Mouse (Mus musculus) C2C12 (cell line): ENCODE data around the gene Mettl23. TPM values are rescaled to one million over a fixed set of nuclear protein-coding genes. Genes with fewer than 3 reads are reported as not detected.
A peak's percentile ranks its signal among the peaks of the same experiment; 100 is the strongest.
"Not testable (repeated sequence)": the region's sequence is repeated elsewhere in the genome, so short reads cannot be mapped to it uniquely, and the experiment has no call there.

ENCODE experiments used
- H3K27me3 ChIP-seq: one replicate; pipeline ENCODE4 v1.6.1; 2011; ENCODE audit not compliant: control insufficient read depth, insufficient read depth, insufficient read length
- H3K36me3 ChIP-seq: one replicate; pipeline ENCODE4 v1.6.1; 2011; ENCODE audit not compliant: control insufficient read depth, insufficient read depth
- H3K4me3 ChIP-seq: one replicate; pipeline ENCODE4 v1.5.1; 2011; ENCODE audit warnings: mild to moderate bottlenecking, control low read depth; ENCODE audit not compliant: poor library complexity, insufficient read depth, severe bottlenecking
- H3K79me2 ChIP-seq: one replicate; pipeline ENCODE4 v1.6.1; 2011; ENCODE audit not compliant: control insufficient read depth, insufficient read depth
- H3K79me3 ChIP-seq: one replicate; pipeline ENCODE4 v1.6.1; 2011; ENCODE audit warnings: low read depth, control low read depth
- H3ac ChIP-seq: one replicate; pipeline ENCODE3; 2011; ENCODE audit warnings: low read depth; ENCODE audit not compliant: control insufficient read depth, insufficient read length
- CEBPB ChIP-seq: IDR thresholded peaks from one replicate; pipeline ENCODE4 v1.6.1; 2011; ENCODE audit warnings: low read depth, mild to moderate bottlenecking, control low read depth, moderate library complexity
- CTCF ChIP-seq: IDR thresholded peaks from one replicate; pipeline ENCODE4 v1.5.1; 2011; ENCODE audit not compliant: control insufficient read depth, insufficient read depth, insufficient read length
- FOSL1 ChIP-seq: IDR thresholded peaks from one replicate; pipeline ENCODE4 v1.8.0; 2011; ENCODE audit warnings: mild to moderate bottlenecking, low read length; ENCODE audit not compliant: poor library complexity, insufficient read depth, severe bottlenecking
- MAX ChIP-seq: IDR thresholded peaks from one replicate; pipeline ENCODE4 v1.6.1; 2011; ENCODE audit warnings: mild to moderate bottlenecking, control low read depth
- MYOD1 ChIP-seq: IDR thresholded peaks from one replicate; pipeline ENCODE4 v1.6.1; 2011; ENCODE audit warnings: low read depth; ENCODE audit not compliant: control insufficient read depth, insufficient read length
- MYOG ChIP-seq: IDR thresholded peaks from one replicate; pipeline ENCODE4 v1.6.1; 2011; ENCODE audit not compliant: control insufficient read depth, insufficient read length; ENCODE audit errors: extremely low read depth
- USF1 ChIP-seq: IDR thresholded peaks from one replicate; pipeline ENCODE4 v1.6.1; 2011; ENCODE audit warnings: low read depth, mild to moderate bottlenecking, control low read depth, moderate library complexity
- polyA plus RNA-seq: library from polyadenylated mRNA; unstranded; fragments of >200 nt; fragmentation: generic; extraction: Trizol; gene quantifications from one replicate; pipeline ENCODE4 v1.2.1, GENCODE M21; 2012; ENCODE audit warnings: missing spikeins

Gene Mettl23
- polyA plus RNA-seq, 1 experiment = 15.1 TPM

GRCm38 (mm10) chr11:116885275-116886151 is 42.4 kb downstream of the Mettl23 start:
- Histone ChIP-seq H3ac (no peak overlapping the region), H3K36me3 (no peaks in the 10 kb centered on the region), H3K79me3 (no peaks in the 10 kb centered on the region), H3K27me3 (peaks cover 29% of the 10 kb centered on the region), H3K79me2 (no peaks in the 10 kb centered on the region), H3K4me3 (no peak overlapping the region)
- TF ChIP-seq MAX (no peak), USF1 (no peak), CEBPB (no peak), CTCF (peak; percentile 50), MYOD1 (no peak), FOSL1 (no peak), MYOG (no peak)

- no peaks in the 10 kb centered on the region for H3K36me3 ChIP-seq
- TF ChIP-seq MAX = no peak
- no peak for TF ChIP-seq CTCF
- TF ChIP-seq USF1 = no peak
- TF ChIP-seq MYOD1 = no peak
- no peak for TF ChIP-seq FOSL1
- no peak for TF ChIP-seq MYOG
- no peak for TF ChIP-seq CEBPB
- no peak overlapping the region for H3ac ChIP-seq
- no peak overlapping the region for H3K4me3 ChIP-seq
- H3K79me2 ChIP-seq = no peaks in the 10 kb centered on the region
- no peaks in the 10 kb centered on the region for H3K79me3 ChIP-seq
- peaks cover 31% of the 10 kb centered on the region for H3K27me3 ChIP-seq
Measured at GRCm38 (mm10) chr11:116887136-116887535, 44.1 kb downstream of the Mettl23 start.

GRCm38 (mm10) chr11:116893532-116894442 is 50.7 kb downstream of the Mettl23 start:
- Histone ChIP-seq H3K36me3 (no peaks in the 10 kb centered on the region), H3K79me3 (no peaks in the 10 kb centered on the region), H3ac (no peak overlapping the region), H3K79me2 (no peaks in the 10 kb centered on the region), H3K27me3 (peaks cover 29% of the 10 kb centered on the region), H3K4me3 (no peak overlapping the region)
- no peak for TF ChIP-seq MYOD1
- no peak for TF ChIP-seq CEBPB

- H3K79me2 ChIP-seq = no peaks in the 10 kb centered on the region
- no peaks in the 10 kb centered on the region for H3K36me3 ChIP-seq
- no peak overlapping the region for H3ac ChIP-seq
- H3K27me3 ChIP-seq = peaks cover 19% of the 10 kb centered on the region
- TF ChIP-seq CTCF (no peak), MYOD1 (no peak), USF1 (no peak), FOSL1 (no peak), MYOG (no peak), CEBPB (no peak), MAX (no peak)
- no peaks in the 10 kb centered on the region for H3K79me3 ChIP-seq
- H3K4me3 ChIP-seq = no peak overlapping the region
Measured at GRCm38 (mm10) chr11:116895402-116895801, 52.3 kb downstream of the Mettl23 start.

- no peak for TF ChIP-seq FOSL1
- TF ChIP-seq CTCF = no peak
- TF ChIP-seq MYOG = no peak
- no peak for TF ChIP-seq MYOD1
- TF ChIP-seq CEBPB = no peak
- TF ChIP-seq MAX = no peak
- TF ChIP-seq USF1 = no peak
- H3K36me3 ChIP-seq = no peaks in the 10 kb centered on the region
- no peaks in the 10 kb centered on the region for H3K79me3 ChIP-seq
- peaks cover 34% of the 10 kb centered on the region for H3K27me3 ChIP-seq
- H3ac ChIP-seq = no peak overlapping the region
- no peak overlapping the region for H3K4me3 ChIP-seq
- no peaks in the 10 kb centered on the region for H3K79me2 ChIP-seq
Measured at GRCm38 (mm10) chr11:116899247-116899646, 56.2 kb downstream of the Mettl23 start.

GRCm38 (mm10) chr11:116902588-116902987 is 59.5 kb downstream of the Mettl23 start:
- H3ac ChIP-seq, H3K4me3 ChIP-seq, H3K79me3 ChIP-seq, H3K79me2 ChIP-seq, H3K36me3 ChIP-seq: not testable (repeated sequence)
- H3K27me3 ChIP-seq = peaks cover 53% of the 10 kb centered on the region
